Mouse (Mus musculus): ENCODE data around the gene Ddx27. TPM values are rescaled to one million over a fixed set of nuclear protein-coding genes. Genes with fewer than 3 reads are reported as not detected.
A peak's percentile ranks its signal among the peaks of the same experiment; 100 is the strongest.

Gene Ddx27
- polyA plus RNA-seq, 1 experiment from 2014 or later: 47.6 TPM

- Histone ChIP-seq H3K27ac (replicated peaks) (peak overlapping the region; percentile 94), H3K9ac (peak overlapping the region; percentile 87), H3K36me3 (peaks cover 26% of the 10 kb centered on the region), H3K4me2 (replicated peaks) (peak overlapping the region; percentile 71), H3K9me3 (replicated peaks) (no peaks in the 10 kb centered on the region), H3K4me1 (peaks cover 37% of the 10 kb centered on the region), H3K4me3 (replicated peaks) (peak overlapping the region; percentile 82), H3K27me3 (no peaks in the 10 kb centered on the region)
- no peak for ATAC-seq (ENCODE audit: insufficient number of reproducible peaks, low FRiP score, low TSS enrichment, low read depth)
- 0% methylated on average over 7 of the region's 7 CpGs for WGBS
Measured at GRCm38 (mm10) chr2:167063906-167064496, 49.0 kb downstream of the Ddx27 start.

- Histone ChIP-seq H3K4me2 (replicated peaks) (peak overlapping the region; percentile 71), H3K4me1 (peaks cover 37% of the 10 kb centered on the region), H3K9me3 (replicated peaks) (no peaks in the 10 kb centered on the region), H3K27me3 (no peaks in the 10 kb centered on the region), H3K4me3 (replicated peaks) (peak overlapping the region; percentile 82), H3K9ac (peak overlapping the region; percentile 18; the same call in 1 of the 2 replicates), H3K27ac (replicated peaks) (peak overlapping the region; percentile 29), H3K36me3 (peaks cover 23% of the 10 kb centered on the region)
- no peak for ATAC-seq (ENCODE audit: insufficient number of reproducible peaks, low FRiP score, low TSS enrichment, low read depth)
- 22% methylated on average over 9 of the region's 9 CpGs for WGBS
Measured at GRCm38 (mm10) chr2:167064601-167065295, 49.8 kb downstream of the Ddx27 start.

- H3K9ac ChIP-seq: no peak overlapping the region
- H3K27me3 ChIP-seq: no peaks in the 10 kb centered on the region
- no peak overlapping the region for H3K4me3 ChIP-seq (replicated peaks)
- ATAC-seq (ENCODE audit: insufficient number of reproducible peaks, low FRiP score, low TSS enrichment, low read depth): no peak
- WGBS: 61% methylated on average over 1 of the region's 1 CpGs
- H3K27ac ChIP-seq (replicated peaks): peak overlapping the region; percentile 11; the same call in 1 of the 2 replicates
- peaks cover 21% of the 10 kb centered on the region for H3K36me3 ChIP-seq
- H3K4me1 ChIP-seq: peaks cover 32% of the 10 kb centered on the region
- H3K4me2 ChIP-seq (replicated peaks): no peak overlapping the region
- H3K9me3 ChIP-seq (replicated peaks): no peaks in the 10 kb centered on the region
Measured at GRCm38 (mm10) chr2:167066031-167066430, 51.0 kb downstream of the Ddx27 start.

- WGBS: 33% methylated on average over 6 of the region's 6 CpGs
- H3K4me2 ChIP-seq (replicated peaks): no peak overlapping the region
- no peaks in the 10 kb centered on the region for H3K9me3 ChIP-seq (replicated peaks)
- H3K27me3 ChIP-seq: no peaks in the 10 kb centered on the region
- H3K27ac ChIP-seq (replicated peaks): no peak overlapping the region
- no peak overlapping the region for H3K4me3 ChIP-seq (replicated peaks)
- H3K36me3 ChIP-seq: peaks cover 21% of the 10 kb centered on the region
- peaks cover 30% of the 10 kb centered on the region for H3K4me1 ChIP-seq
- H3K9ac ChIP-seq: no peak overlapping the region
- no peak for ATAC-seq (ENCODE audit: insufficient number of reproducible peaks, low FRiP score, low TSS enrichment, low read depth)
Measured at GRCm38 (mm10) chr2:167066528-167067516, 51.8 kb downstream of the Ddx27 start.

- no peak overlapping the region for H3K9ac ChIP-seq
- H3K27ac ChIP-seq (replicated peaks): no peak overlapping the region
- H3K4me3 ChIP-seq (replicated peaks): no peak overlapping the region
- H3K4me2 ChIP-seq (replicated peaks): no peak overlapping the region
- peaks cover 21% of the 10 kb centered on the region for H3K36me3 ChIP-seq
- 45% methylated on average over 6 of the region's 6 CpGs for WGBS
- H3K4me1 ChIP-seq: peaks cover 32% of the 10 kb centered on the region
- no peak for ATAC-seq (ENCODE audit: insufficient number of reproducible peaks, low FRiP score, low TSS enrichment, low read depth)
- no peaks in the 10 kb centered on the region for H3K27me3 ChIP-seq
- no peaks in the 10 kb centered on the region for H3K9me3 ChIP-seq (replicated peaks)
Measured at GRCm38 (mm10) chr2:167067575-167067974, 52.6 kb downstream of the Ddx27 start.

GRCm38 (mm10) chr2:167070341-167070740 lies 55.3 kb downstream of the Ddx27 start:
- no peak for ATAC-seq (ENCODE audit: insufficient number of reproducible peaks, low FRiP score, low TSS enrichment, low read depth)
- Histone ChIP-seq H3K36me3 (peaks cover 14% of the 10 kb centered on the region), H3K4me1 (peaks cover 19% of the 10 kb centered on the region), H3K27ac (replicated peaks) (no peak overlapping the region), H3K9ac (no peak overlapping the region), H3K4me2 (replicated peaks) (no peak overlapping the region), H3K27me3 (no peaks in the 10 kb centered on the region), H3K4me3 (replicated peaks) (no peak overlapping the region), H3K9me3 (replicated peaks) (no peaks in the 10 kb centered on the region)
- WGBS: 63% methylated on average over 6 of the region's 6 CpGs

GRCm38 (mm10) chr2:167071266-167071640 lies 56.3 kb downstream of the Ddx27 start:
- Histone ChIP-seq H3K4me2 (replicated peaks) (peak overlapping the region; percentile 76), H3K27ac (replicated peaks) (peak overlapping the region; percentile 39; the same call in 1 of the 2 replicates), H3K9me3 (replicated peaks) (no peaks in the 10 kb centered on the region), H3K36me3 (peaks cover 5% of the 10 kb centered on the region), H3K4me1 (peaks cover 12% of the 10 kb centered on the region), H3K27me3 (no peaks in the 10 kb centered on the region), H3K4me3 (replicated peaks) (peak overlapping the region; percentile 51), H3K9ac (no peak overlapping the region)
- no peak for ATAC-seq (ENCODE audit: insufficient number of reproducible peaks, low FRiP score, low TSS enrichment, low read depth)
- 17% methylated on average over 12 of the region's 12 CpGs for WGBS

GRCm38 (mm10) chr2:167071641-167072601 lies 56.9 kb downstream of the Ddx27 start:
- Histone ChIP-seq H3K27me3 (no peaks in the 10 kb centered on the region), H3K4me2 (replicated peaks) (peak overlapping the region; percentile 76), H3K36me3 (no peaks in the 10 kb centered on the region), H3K4me1 (peaks cover 12% of the 10 kb centered on the region), H3K27ac (replicated peaks) (peak overlapping the region; percentile 66; the same call in 1 of the 2 replicates), H3K4me3 (replicated peaks) (peak overlapping the region; percentile 51), H3K9me3 (replicated peaks) (no peaks in the 10 kb centered on the region), H3K9ac (peak overlapping the region; percentile 40; the same call in 1 of the 2 replicates)
- 6% methylated on average over 22 of the region's 22 CpGs for WGBS
- ATAC-seq (ENCODE audit: insufficient number of reproducible peaks, low FRiP score, low TSS enrichment, low read depth): peak; percentile 92

GRCm38 (mm10) chr2:167074587-167074986 lies 59.6 kb downstream of the Ddx27 start:
- H3K27ac ChIP-seq (replicated peaks): no peak overlapping the region
- WGBS: 88% methylated on average over 5 of the region's 5 CpGs
- no peaks in the 10 kb centered on the region for H3K27me3 ChIP-seq
- no peak for ATAC-seq (ENCODE audit: insufficient number of reproducible peaks, low FRiP score, low TSS enrichment, low read depth)
- H3K4me3 ChIP-seq (replicated peaks): no peak overlapping the region
- H3K9ac ChIP-seq: no peak overlapping the region
- no peaks in the 10 kb centered on the region for H3K36me3 ChIP-seq
- peaks cover 29% of the 10 kb centered on the region for H3K4me1 ChIP-seq
- H3K9me3 ChIP-seq (replicated peaks): no peaks in the 10 kb centered on the region
- no peak overlapping the region for H3K4me2 ChIP-seq (replicated peaks)

GRCm38 (mm10) chr2:167076352-167076751 lies 61.4 kb downstream of the Ddx27 start:
- Histone ChIP-seq H3K4me2 (replicated peaks) (no peak overlapping the region), H3K36me3 (no peaks in the 10 kb centered on the region), H3K9ac (no peak overlapping the region), H3K4me3 (replicated peaks) (no peak overlapping the region), H3K27ac (replicated peaks) (no peak overlapping the region), H3K4me1 (peaks cover 42% of the 10 kb centered on the region), H3K27me3 (no peaks in the 10 kb centered on the region), H3K9me3 (replicated peaks) (no peaks in the 10 kb centered on the region)
- WGBS: 89% methylated on average over 4 of the region's 4 CpGs
- no peak for ATAC-seq (ENCODE audit: insufficient number of reproducible peaks, low FRiP score, low TSS enrichment, low read depth)

All from embryonic facial prominence, embryonic 15.5 days (tissue).